Mouse (Mus musculus) heart, adult 9 months (tissue): ENCODE measurements around the gene Olfr671.
"Not testable (repeated sequence)": the region's sequence is repeated elsewhere in the genome, so short reads cannot be mapped to it uniquely, and the experiment has no call there.

Experiments used
- DNase-seq, 2 experiments: peaks; one replicate each; pipeline ENCODE4 v3.0.0; 2022; ENCODE audit warnings: low spot score in 2 of 2

Gene Olfr671

DNA sequence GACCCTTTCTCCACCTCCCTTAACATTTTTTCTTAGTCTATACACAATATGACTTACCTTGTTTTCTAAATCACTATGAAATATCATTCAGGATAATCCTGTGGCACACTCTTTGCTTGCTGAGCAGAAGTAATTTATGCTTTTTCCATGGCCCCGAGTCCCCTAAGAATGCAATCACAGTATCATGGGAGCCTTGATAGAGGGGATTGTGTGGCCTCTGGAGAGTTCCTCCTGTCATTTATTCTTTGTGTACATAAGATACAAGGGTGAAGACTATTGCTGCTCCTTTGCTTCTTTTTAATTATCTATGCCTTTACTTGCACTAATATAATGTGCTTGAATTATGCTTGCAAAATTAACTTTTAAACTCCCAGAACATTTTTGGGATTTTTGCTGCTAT lies at the start of gene Olfr671:
Olfr671 (minus strand) TSS at position 101 of the 400 bp plus-strand sequence.
- no peak for DNase-seq

DNA sequence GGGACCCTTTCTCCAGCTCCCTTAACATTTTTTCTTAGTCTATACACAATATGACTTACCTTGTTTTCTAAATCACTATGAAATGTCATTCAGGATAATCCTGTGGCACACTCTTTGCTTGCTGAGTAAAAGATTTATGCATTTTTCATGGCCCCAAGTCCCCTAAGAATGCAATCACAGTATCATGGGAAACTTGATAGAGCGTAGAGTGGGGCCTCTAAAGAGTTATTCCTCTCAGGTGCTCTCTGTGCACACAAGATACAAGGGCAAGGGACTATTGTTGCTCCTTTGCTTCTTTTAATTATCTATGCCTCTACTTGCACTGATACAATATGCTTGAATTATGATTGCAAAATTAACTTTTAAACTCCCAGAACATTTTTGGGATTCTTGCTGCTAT lies 49.4 kb upstream of the Olfr671 start, which contains the start of gene Olfr675:
Olfr675 (minus strand) TSS at position 101 of the 400 bp plus-strand sequence.
- no peak for DNase-seq

DNA sequence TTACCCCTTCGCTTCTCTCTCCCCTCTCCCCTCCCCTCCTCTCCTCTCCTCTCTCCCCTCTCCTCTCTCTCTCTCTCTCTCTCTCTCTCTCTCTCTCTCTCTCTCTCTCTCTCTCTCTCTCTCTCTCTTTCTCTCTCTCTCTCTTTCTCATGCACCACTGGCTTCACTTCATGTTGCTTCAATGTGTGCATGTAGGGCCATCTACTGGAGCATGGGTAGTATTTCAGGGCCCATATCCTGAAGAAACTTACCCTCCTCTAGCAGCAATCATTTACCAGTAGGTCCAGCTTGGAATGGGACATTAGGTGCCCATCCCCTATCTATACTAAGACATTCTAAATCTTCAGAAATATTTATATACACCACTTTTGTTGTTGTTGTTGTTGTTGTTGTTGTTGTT lies 43.6 kb upstream of the Olfr671 start:
- DNase-seq: no peak

DNA sequence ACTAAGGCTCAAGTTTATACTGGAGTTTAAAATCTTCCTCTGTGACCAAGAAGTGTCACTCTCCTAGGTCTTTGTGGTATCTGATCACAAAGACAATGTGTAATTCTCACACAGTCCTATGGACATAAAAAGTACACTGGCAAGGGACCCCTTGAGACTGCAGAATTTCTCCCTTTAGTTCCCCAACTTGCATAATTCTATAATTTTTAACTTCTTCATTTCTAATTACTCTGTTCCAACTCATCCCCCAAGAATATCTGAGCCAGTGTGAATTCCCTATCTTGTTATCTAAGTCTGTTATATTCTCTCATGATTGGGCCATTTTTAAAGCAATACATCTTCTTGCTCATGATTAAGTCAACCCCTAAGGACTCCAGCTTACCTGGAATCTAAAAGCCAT lies 23.0 kb upstream of the Olfr671 start, which contains the start of gene Olfr672:
Olfr672 (minus strand) TSS at position 101 of the 400 bp plus-strand sequence.
- no peak for DNase-seq

DNA sequence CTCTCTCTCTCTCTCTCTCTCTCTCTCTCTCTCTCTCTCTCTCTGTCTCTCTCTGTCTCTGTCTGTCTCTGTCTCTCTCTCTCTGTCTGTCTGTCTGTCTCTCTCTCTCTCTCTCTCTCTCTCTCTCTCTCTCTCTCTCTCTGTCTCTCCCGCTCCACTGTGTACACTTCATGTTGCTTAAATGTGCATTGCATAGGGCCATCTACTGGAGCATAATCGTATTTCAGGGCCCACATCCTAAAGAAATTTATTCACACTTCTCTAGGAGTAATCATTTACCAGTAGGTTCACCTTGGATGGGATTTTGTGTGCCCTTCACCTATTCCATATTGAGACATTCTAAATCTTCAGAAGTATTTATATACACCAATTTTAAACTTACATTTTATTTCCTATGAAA lies 6.4 kb downstream of the Olfr671 start:
- not testable (repeated sequence) for DNase-seq

DNA sequence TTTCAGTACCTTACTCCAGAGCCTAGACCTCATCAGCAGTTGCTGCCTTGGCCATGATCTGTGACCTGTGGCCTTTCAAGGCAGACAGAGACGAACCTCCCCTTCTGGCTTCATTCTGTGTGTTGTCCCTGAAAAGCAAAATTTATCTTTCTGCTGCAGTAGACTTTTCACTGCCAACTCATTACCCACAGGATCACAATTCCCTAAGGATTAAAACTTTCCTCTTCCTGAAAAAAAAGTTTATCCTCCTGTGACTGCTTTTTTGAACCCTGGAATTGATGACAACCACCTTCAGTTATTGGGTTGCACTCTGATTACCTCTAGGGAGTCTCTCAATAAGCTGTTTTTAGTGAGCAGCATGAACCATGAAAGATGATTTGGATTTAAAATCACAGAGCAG lies 16.4 kb downstream of the Olfr671 start, which contains the start of gene Olfr670:
Olfr670 (minus strand) TSS at position 101 of the 400 bp plus-strand sequence.
- DNase-seq: no peak

DNA sequence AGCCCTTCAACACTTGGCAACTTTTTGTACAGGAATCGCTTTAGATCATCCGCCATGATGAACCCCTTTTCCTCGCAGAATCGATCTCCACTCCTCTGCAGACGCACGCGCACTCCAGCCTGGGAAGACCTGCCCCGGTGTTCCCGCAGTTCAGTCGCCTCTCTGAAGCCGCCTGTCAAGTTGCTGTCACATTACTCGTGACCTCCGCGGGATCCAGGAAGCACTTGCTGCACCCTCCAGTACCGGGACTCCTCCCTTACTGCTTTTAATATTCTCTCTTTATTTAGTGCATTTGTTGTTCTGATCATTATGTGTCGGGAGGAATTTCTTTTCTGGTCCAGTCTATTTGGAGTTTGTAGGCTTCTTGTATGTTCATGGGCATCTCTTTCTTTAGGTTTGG lies 28.7 kb downstream of the Olfr671 start:
- not testable (repeated sequence) for DNase-seq

DNA sequence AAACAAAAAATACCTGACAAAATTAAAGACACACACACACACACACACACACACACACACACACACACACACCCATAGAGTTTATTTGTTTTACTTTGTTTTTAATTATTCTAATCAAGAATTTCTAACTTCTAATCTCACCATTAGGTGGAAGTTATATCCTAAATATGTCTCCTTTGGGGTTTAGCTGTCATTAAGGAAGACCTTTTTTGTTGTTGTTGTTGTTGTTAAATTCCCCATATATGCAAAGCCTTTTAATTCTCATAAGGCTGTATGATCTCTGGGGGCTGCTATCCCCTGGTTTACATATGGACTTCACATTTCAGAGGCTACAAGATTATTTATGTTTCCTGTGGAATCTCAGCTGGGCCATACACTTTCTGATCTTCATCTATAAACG lies 45.0 kb downstream of the Olfr671 start, which contains the start of gene Olfr669:
Olfr669 (plus strand) TSS at position 301 of the 400 bp plus-strand sequence.
- DNase-seq: no peak

DNA sequence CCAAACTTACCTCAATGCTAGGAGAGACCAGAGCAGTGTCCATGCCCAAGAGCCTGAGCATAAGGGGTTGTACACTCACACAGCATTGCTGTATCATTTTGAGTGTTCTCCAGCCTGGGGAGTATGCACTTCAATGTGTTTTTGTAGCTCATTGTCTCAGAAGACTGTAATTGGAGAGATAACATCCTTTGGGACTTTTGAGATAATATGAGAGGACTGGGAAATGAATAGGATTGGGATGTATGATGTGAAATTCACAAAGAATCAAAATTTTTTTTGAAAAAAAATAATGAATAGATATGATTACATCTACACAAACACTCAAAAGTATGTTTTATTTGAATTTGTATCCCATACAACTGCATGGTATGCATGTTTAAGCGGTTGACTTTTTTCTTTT lies 51.0 kb downstream of the Olfr671 start, which contains the start of gene Olfr668:
Olfr668 (minus strand) TSS at position 101 of the 400 bp plus-strand sequence.
- DNase-seq: no peak
